ENCODE assay signal across 30 mouse cellular contexts in the genomic region with DNA sequence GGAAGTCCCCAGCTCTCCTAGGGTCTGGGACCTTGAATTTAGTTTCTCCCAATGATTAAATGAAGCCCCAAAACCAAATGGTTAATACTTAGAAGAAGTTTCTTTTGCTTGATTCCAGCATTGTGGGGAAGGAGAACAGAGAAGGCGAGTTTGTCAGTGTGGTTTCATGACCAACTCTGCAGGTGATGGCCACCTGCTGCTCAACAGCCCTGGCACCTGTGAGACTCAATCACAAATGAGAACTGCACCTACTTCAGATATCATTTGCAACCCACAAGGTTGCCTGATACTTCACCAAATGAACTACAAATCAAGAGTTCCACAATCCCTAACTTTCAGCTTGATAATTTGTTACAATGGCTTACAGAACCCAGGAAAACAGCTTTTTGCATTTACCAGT.
"Had no signal": no experiment of that assay in that cellular context is flagged by ENCODE, and none has a peak within 500 bp of the region (broad histone marks: within the 10 kb centered on the region; RNA-seq: fewer than 3 reads in every experiment).

No protein-coding gene starts in this region.

- DNase-seq: left cerebral cortex, postnatal 4 days; liver; liver, embryonic 13.5 days; liver, postnatal 0 days; lung, adult 2 months; lung, embryonic 14.5 days; lung, postnatal 10 days; lung, postnatal 14 days; lung, postnatal 36 days; lung, postnatal 4 days; midbrain, embryonic 14.5 days had no signal

- ATAC-seq: liver, embryonic 12.5 days; liver, postnatal 0 days; lung, postnatal 0 days; midbrain, embryonic 13.5 days; midbrain, embryonic 15.5 days; midbrain, embryonic 16.5 days had no signal

- H3K27ac ChIP-seq: limb, embryonic 10.5 days; limb, embryonic 12.5 days; limb, embryonic 13.5 days; limb, embryonic 15.5 days; liver, embryonic 12.5 days; liver, embryonic 13.5 days; liver, embryonic 14.5 days; liver, embryonic 15.5 days; lung, embryonic 15.5 days; macrophage; midbrain, embryonic 10.5 days; midbrain, embryonic 12.5 days; midbrain, embryonic 13.5 days; midbrain, embryonic 15.5 days; neural tube, embryonic 12.5 days had no signal

- H3K9ac ChIP-seq: limb, embryonic 12.5 days; limb, embryonic 13.5 days; limb, embryonic 15.5 days; liver, embryonic 12.5 days; liver, embryonic 13.5 days; liver, embryonic 14.5 days; liver, embryonic 15.5 days; liver, postnatal 0 days; lung, embryonic 14.5 days; lung, embryonic 15.5 days; midbrain, embryonic 12.5 days; midbrain, embryonic 13.5 days; midbrain, embryonic 15.5 days; neural tube, embryonic 12.5 days had no signal

- H3K4me2 ChIP-seq: limb, embryonic 12.5 days; limb, embryonic 13.5 days; limb, embryonic 15.5 days; liver, embryonic 11.5 days; liver, embryonic 12.5 days; liver, embryonic 13.5 days; liver, embryonic 15.5 days; lung, embryonic 14.5 days; lung, embryonic 15.5 days; midbrain, embryonic 11.5 days; midbrain, embryonic 12.5 days; midbrain, embryonic 13.5 days; midbrain, embryonic 15.5 days; neural tube, embryonic 12.5 days had no signal

- H3K4me3 ChIP-seq: limb, embryonic 10.5 days; limb, embryonic 12.5 days; limb, embryonic 13.5 days; limb, embryonic 15.5 days; liver, embryonic 12.5 days; liver, embryonic 13.5 days; liver, embryonic 15.5 days; lung, embryonic 15.5 days; megakaryocyte, embryonic 14.5 days; midbrain, embryonic 10.5 days; midbrain, embryonic 12.5 days; midbrain, embryonic 13.5 days; midbrain, embryonic 15.5 days; neural tube, embryonic 12.5 days had no signal

- H3K36me3 ChIP-seq: limb, embryonic 10.5 days; limb, embryonic 12.5 days; limb, embryonic 13.5 days; limb, embryonic 15.5 days; liver, embryonic 12.5 days; liver, embryonic 13.5 days; liver, embryonic 15.5 days; lung, embryonic 15.5 days; midbrain, embryonic 10.5 days; midbrain, embryonic 12.5 days; midbrain, embryonic 13.5 days; midbrain, embryonic 15.5 days; neural tube, embryonic 12.5 days had no signal

- H3K27me3 ChIP-seq: limb, embryonic 12.5 days; limb, embryonic 13.5 days; limb, embryonic 15.5 days; liver, embryonic 12.5 days; liver, embryonic 13.5 days; liver, embryonic 15.5 days; lung, embryonic 15.5 days; megakaryocyte, embryonic 14.5 days; midbrain, embryonic 12.5 days; midbrain, embryonic 13.5 days; midbrain, embryonic 15.5 days; neural tube, embryonic 12.5 days had no signal

- H3K9me3 ChIP-seq: limb, embryonic 10.5 days; limb, embryonic 12.5 days; limb, embryonic 13.5 days; limb, embryonic 15.5 days; liver, embryonic 12.5 days; liver, embryonic 13.5 days; liver, embryonic 15.5 days; lung, embryonic 15.5 days; midbrain, embryonic 10.5 days; midbrain, embryonic 12.5 days; midbrain, embryonic 13.5 days; midbrain, embryonic 15.5 days; neural tube, embryonic 12.5 days had no signal

- H3K4me1 ChIP-seq: limb, embryonic 10.5 days; limb, embryonic 12.5 days; limb, embryonic 13.5 days; limb, embryonic 15.5 days; liver, embryonic 13.5 days; liver, embryonic 15.5 days; lung, embryonic 15.5 days; midbrain, embryonic 12.5 days; midbrain, embryonic 13.5 days; midbrain, embryonic 15.5 days; neural tube, embryonic 12.5 days had no signal
